Mouse (Mus musculus) midbrain, embryonic 14.5 days (tissue): ENCODE measurements at regions not wholly inside any gene's neighbourhood (a gene's known extent, or its start where the extent isn't known, plus 50 kb on each side); places are given as distances from the start of the nearest gene placed in this dataset.

ENCODE experiments used
- ATAC-seq: fragments of 200-750 bp; cut with Nextera tagmentation; 2 replicates; pipeline ENCODE4 v1.8.0; 2017; ENCODE audit warnings: moderate number of reproducible peaks, moderate library complexity; ENCODE audit not compliant: low FRiP score, low TSS enrichment
- DNase-seq: peaks from one replicate; pipeline ENCODE4 v3.0.0-alpha.2; 2015
- H3K27ac ChIP-seq: fragments of 300-500 bp; sonication (generic); replicated peaks from 2 replicates; pipeline ENCODE4 v1.5.1; 2014; ENCODE audit warnings: mild to moderate bottlenecking, low read depth, low read length, moderate library complexity
- H3K27me3 ChIP-seq: fragments of 300-500 bp; sonication (generic); 2 replicates; pipeline ENCODE4 v1.6.1; 2014; ENCODE audit warnings: low read length, control low read depth, mixed read lengths; ENCODE audit not compliant: control insufficient read depth, insufficient read depth
- H3K36me3 ChIP-seq: fragments of 300-500 bp; sonication (generic); 2 replicates; pipeline ENCODE4 v1.6.1; 2014; ENCODE audit warnings: low read length, control low read depth; ENCODE audit not compliant: control insufficient read depth, insufficient read depth
- H3K4me1 ChIP-seq: fragments of 300-500 bp; sonication (generic); 2 replicates; pipeline ENCODE4 v1.6.1; 2014; ENCODE audit warnings: mild to moderate bottlenecking, antibody characterized with exemption, low read length, control low read depth; ENCODE audit not compliant: control insufficient read depth, insufficient read depth
- H3K4me2 ChIP-seq: fragments of 300-500 bp; sonication (generic); 2 replicates; pipeline ENCODE4 v1.6.1; 2014; ENCODE audit warnings: mild to moderate bottlenecking, low read length, moderate library complexity
- H3K4me3 ChIP-seq: fragments of 300-500 bp; sonication (generic); replicated peaks from 2 replicates; pipeline ENCODE4 v1.5.1; 2014; ENCODE audit warnings: low read depth, low read length
- H3K9ac ChIP-seq: fragments of 300-500 bp; sonication (generic); replicated peaks from 2 replicates; pipeline ENCODE4 v1.6.1; 2014; ENCODE audit warnings: mild to moderate bottlenecking, low read length, moderate library complexity
- H3K9me3 ChIP-seq: fragments of 300-500 bp; sonication (generic); 2 replicates; pipeline ENCODE4 v1.6.1; 2016; ENCODE audit warnings: low read length, control low read depth, mixed read lengths; ENCODE audit not compliant: control insufficient read depth
- WGBS: fragments of 180-500 bp; shearing (Covaris S2); extraction: QIAGEN DNeasy Blood & Tissue Kit; methylation state at CpG from one replicate; pipeline ENCODE4 v1.1.7; 2014; 5-methylcytosine and 5-hydroxymethylcytosine counted together

GRCm38 (mm10) chr4:51519281-51519680 lies 302.8 kb downstream of the Cylc2 start:
- 85% methylated on average over 2 of the region's 2 CpGs for WGBS
- H3K27me3 ChIP-seq, result no peaks in the 10 kb centered on the region
- ATAC-seq (no peak), DNase-seq (no peak)
- no peak overlapping the region for H3K4me2 ChIP-seq
- no peaks in the 10 kb centered on the region for H3K4me1 ChIP-seq
- no peaks in the 10 kb centered on the region for H3K36me3 ChIP-seq
- no peaks in the 10 kb centered on the region for H3K9me3 ChIP-seq
- H3K4me3 ChIP-seq, result no peak overlapping the region
- no peak overlapping the region for H3K27ac ChIP-seq
- no peak overlapping the region for H3K9ac ChIP-seq

- Histone ChIP-seq H3K9me3 (no peaks in the 10 kb centered on the region), H3K4me2 (no peak overlapping the region), H3K4me3 (no peak overlapping the region), H3K27me3 (no peaks in the 10 kb centered on the region), H3K36me3 (no peaks in the 10 kb centered on the region), H3K9ac (no peak overlapping the region), H3K27ac (no peak overlapping the region), H3K4me1 (no peaks in the 10 kb centered on the region)
- DNase-seq, result no peak
- ATAC-seq, result no peak
Observed at GRCm38 (mm10) chr4:51519750-51520149, 303.3 kb downstream of the Cylc2 start.

- Histone ChIP-seq H3K4me1 (no peaks in the 10 kb centered on the region), H3K4me2 (no peak overlapping the region), H3K9ac (no peak overlapping the region), H3K27me3 (no peaks in the 10 kb centered on the region), H3K9me3 (no peaks in the 10 kb centered on the region), H3K4me3 (no peak overlapping the region), H3K27ac (no peak overlapping the region), H3K36me3 (no peaks in the 10 kb centered on the region)
- 83% methylated on average over 6 of the region's 6 CpGs for WGBS
- no peak for ATAC-seq
- no peak for DNase-seq
Observed at GRCm38 (mm10) chr4:51545419-51545818, 328.9 kb downstream of the Cylc2 start.

GRCm38 (mm10) chr4:51559693-51560092 lies 343.2 kb downstream of the Cylc2 start:
- WGBS, result 100% methylated on average over 1 of the region's 1 CpGs
- H3K4me1 ChIP-seq, result no peaks in the 10 kb centered on the region
- no peaks in the 10 kb centered on the region for H3K36me3 ChIP-seq
- no peaks in the 10 kb centered on the region for H3K27me3 ChIP-seq
- no peak overlapping the region for H3K4me3 ChIP-seq
- no peak overlapping the region for H3K9ac ChIP-seq
- H3K9me3 ChIP-seq, result no peaks in the 10 kb centered on the region
- no peak overlapping the region for H3K4me2 ChIP-seq
- DNase-seq (no peak), ATAC-seq (no peak)
- no peak overlapping the region for H3K27ac ChIP-seq

GRCm38 (mm10) chr4:51560100-51560499 lies 343.6 kb downstream of the Cylc2 start:
- no peak overlapping the region for H3K27ac ChIP-seq
- no peak for ATAC-seq
- H3K9ac ChIP-seq, result no peak overlapping the region
- no peaks in the 10 kb centered on the region for H3K9me3 ChIP-seq
- H3K4me2 ChIP-seq, result no peak overlapping the region
- no peak for DNase-seq
- H3K4me3 ChIP-seq, result no peak overlapping the region
- no peaks in the 10 kb centered on the region for H3K4me1 ChIP-seq
- no peaks in the 10 kb centered on the region for H3K27me3 ChIP-seq
- H3K36me3 ChIP-seq, result no peaks in the 10 kb centered on the region

- Histone ChIP-seq H3K27me3 (no peaks in the 10 kb centered on the region), H3K27ac (no peak overlapping the region), H3K9ac (no peak overlapping the region), H3K36me3 (no peaks in the 10 kb centered on the region), H3K4me1 (no peaks in the 10 kb centered on the region), H3K9me3 (no peaks in the 10 kb centered on the region), H3K4me3 (no peak overlapping the region), H3K4me2 (no peak overlapping the region)
- WGBS, result 75% methylated on average over 5 of the region's 5 CpGs
- DNase-seq (no peak), ATAC-seq (no peak)
Observed at GRCm38 (mm10) chr4:51562379-51562778, 345.9 kb downstream of the Cylc2 start.

- Histone ChIP-seq H3K4me1 (no peaks in the 10 kb centered on the region), H3K4me3 (no peak overlapping the region), H3K27ac (no peak overlapping the region), H3K27me3 (no peaks in the 10 kb centered on the region), H3K9me3 (no peaks in the 10 kb centered on the region), H3K9ac (no peak overlapping the region), H3K36me3 (no peaks in the 10 kb centered on the region), H3K4me2 (no peak overlapping the region)
- ATAC-seq (no peak), DNase-seq (no peak)
- 73% methylated on average over 2 of the region's 2 CpGs for WGBS
Observed at GRCm38 (mm10) chr4:51576456-51576855, 360.0 kb downstream of the Cylc2 start.

- 84% methylated on average over 4 of the region's 4 CpGs for WGBS
- Histone ChIP-seq H3K9me3 (no peaks in the 10 kb centered on the region), H3K4me1 (no peaks in the 10 kb centered on the region), H3K4me3 (no peak overlapping the region), H3K9ac (no peak overlapping the region), H3K27me3 (no peaks in the 10 kb centered on the region), H3K27ac (no peak overlapping the region), H3K36me3 (no peaks in the 10 kb centered on the region), H3K4me2 (no peak overlapping the region)
- DNase-seq, result no peak
- no peak for ATAC-seq
Observed at GRCm38 (mm10) chr4:51594044-51594443, 377.6 kb downstream of the Cylc2 start.

GRCm38 (mm10) chr4:51597850-51598249 lies 381.4 kb downstream of the Cylc2 start:
- ATAC-seq, result no peak
- H3K27me3 ChIP-seq, result no peaks in the 10 kb centered on the region
- no peaks in the 10 kb centered on the region for H3K9me3 ChIP-seq
- H3K4me1 ChIP-seq, result no peaks in the 10 kb centered on the region
- no peak overlapping the region for H3K27ac ChIP-seq
- H3K4me3 ChIP-seq, result no peak overlapping the region
- H3K4me2 ChIP-seq, result no peak overlapping the region
- H3K9ac ChIP-seq, result no peak overlapping the region
- no peak for DNase-seq
- H3K36me3 ChIP-seq, result no peaks in the 10 kb centered on the region
- WGBS, result 83% methylated on average over 3 of the region's 3 CpGs
